Mouse (Mus musculus) ES-E14 (cell line): ENCODE data around the gene Gucy1b2.

ENCODE experiments used
- CHD2 ChIP-seq: IDR thresholded peaks from 2 replicates; pipeline ENCODE4 v1.6.1; 2014; ENCODE audit warnings: mild to moderate bottlenecking, low read depth, low read length, inconsistent platforms
- HCFC1 ChIP-seq: IDR thresholded peaks from 2 replicates; pipeline ENCODE4 v1.6.1; 2012; ENCODE audit warnings: low read length, inconsistent platforms, borderline replicate concordance; ENCODE audit not compliant: insufficient read depth
- MAFK ChIP-seq: IDR thresholded peaks from 2 replicates; pipeline ENCODE4 v1.6.1; 2014; ENCODE audit warnings: mild to moderate bottlenecking, low read depth, low read length, inconsistent platforms; ENCODE audit not compliant: insufficient read depth
- ZC3H11A ChIP-seq: IDR thresholded peaks from 2 replicates; pipeline ENCODE4 v1.6.1; 2012; ENCODE audit warnings: low read depth, mild to moderate bottlenecking, inconsistent platforms, low read length, borderline replicate concordance
- ZNF384 ChIP-seq: IDR thresholded peaks from 2 replicates; pipeline ENCODE4 v1.6.1; 2012; ENCODE audit warnings: low read depth, low read length, inconsistent platforms

GRCm38 (mm10) chr14:62459541-62459940, 3.5 kb upstream of the Gucy1b2 start:
- TF ChIP-seq ZC3H11A, result no peak
- TF ChIP-seq HCFC1, result no peak
- no peak for TF ChIP-seq MAFK
- TF ChIP-seq CHD2, result no peak
- TF ChIP-seq ZNF384, result no peak
